Mouse (Mus musculus) gastrocnemius, adult 18-20 months (tissue): ENCODE measurements around the gene Ctdsp2. TPM values are rescaled to one million over a fixed set of nuclear protein-coding genes. Genes with fewer than 3 reads are reported as not detected.

Source experiments
- DNase-seq: peaks from one replicate; pipeline ENCODE4 v3.0.0; 2021; ENCODE audit warnings: low spot score
- total RNA-seq, 2 experiments: library from RNA; stranded (reverse); gene quantifications; 2 replicates each; pipeline ENCODE4 v1.2.3; 2021

Gene Ctdsp2
- total RNA-seq, 2 experiments from 2014 or later, result 84.5 to 110 TPM

GRCm38 (mm10) chr10:126962271-126962965 lies 16.1 kb upstream of the Ctdsp2 start:
- peak; percentile 73 for DNase-seq

- peak; percentile 45 for DNase-seq
Observed at GRCm38 (mm10) chr10:126962966-126963330, 15.6 kb upstream of the Ctdsp2 start.

- DNase-seq, result no peak
Observed at GRCm38 (mm10) chr10:126963821-126964220, 14.7 kb upstream of the Ctdsp2 start.

- no peak for DNase-seq
Observed at GRCm38 (mm10) chr10:126971363-126972050, 7.0 kb upstream of the Ctdsp2 start.

GRCm38 (mm10) chr10:126972051-126972725 lies 6.3 kb upstream of the Ctdsp2 start:
- DNase-seq, result peak; percentile 71

- no peak for DNase-seq
Observed at GRCm38 (mm10) chr10:126972988-126973387, 5.5 kb upstream of the Ctdsp2 start.

GRCm38 (mm10) chr10:126975706-126976105 lies 2.8 kb upstream of the Ctdsp2 start:
- DNase-seq, result no peak

- DNase-seq, result no peak
Observed at GRCm38 (mm10) chr10:126977076-126977475, 1.4 kb upstream of the Ctdsp2 start.

- peak; percentile 71 for DNase-seq
Observed at GRCm38 (mm10) chr10:126979121-126979635, 661 bp downstream of the Ctdsp2 start.

GRCm38 (mm10) chr10:126979636-126980151 lies 1.2 kb downstream of the Ctdsp2 start:
- DNase-seq, result no peak

GRCm38 (mm10) chr10:126980221-126980932 lies 1.9 kb downstream of the Ctdsp2 start:
- DNase-seq, result peak; percentile 66

- peak; percentile 64 for DNase-seq
Observed at GRCm38 (mm10) chr10:126980933-126981530, 2.5 kb downstream of the Ctdsp2 start.

- no peak for DNase-seq
Observed at GRCm38 (mm10) chr10:126981746-126982145, 3.2 kb downstream of the Ctdsp2 start.

- DNase-seq, result no peak
Observed at GRCm38 (mm10) chr10:126983193-126983725, 4.7 kb downstream of the Ctdsp2 start.

- peak; percentile 78 for DNase-seq
Observed at GRCm38 (mm10) chr10:126984189-126985004, 5.9 kb downstream of the Ctdsp2 start.

GRCm38 (mm10) chr10:126985127-126985526 lies 6.6 kb downstream of the Ctdsp2 start:
- DNase-seq, result no peak

GRCm38 (mm10) chr10:126985579-126985978 lies 7.1 kb downstream of the Ctdsp2 start:
- no peak for DNase-seq

- peak; percentile 92 for DNase-seq
Observed at GRCm38 (mm10) chr10:126986541-126986961, 8.0 kb downstream of the Ctdsp2 start.
